ENCODE assay signal across 8 mouse cellular contexts in the genomic region with DNA sequence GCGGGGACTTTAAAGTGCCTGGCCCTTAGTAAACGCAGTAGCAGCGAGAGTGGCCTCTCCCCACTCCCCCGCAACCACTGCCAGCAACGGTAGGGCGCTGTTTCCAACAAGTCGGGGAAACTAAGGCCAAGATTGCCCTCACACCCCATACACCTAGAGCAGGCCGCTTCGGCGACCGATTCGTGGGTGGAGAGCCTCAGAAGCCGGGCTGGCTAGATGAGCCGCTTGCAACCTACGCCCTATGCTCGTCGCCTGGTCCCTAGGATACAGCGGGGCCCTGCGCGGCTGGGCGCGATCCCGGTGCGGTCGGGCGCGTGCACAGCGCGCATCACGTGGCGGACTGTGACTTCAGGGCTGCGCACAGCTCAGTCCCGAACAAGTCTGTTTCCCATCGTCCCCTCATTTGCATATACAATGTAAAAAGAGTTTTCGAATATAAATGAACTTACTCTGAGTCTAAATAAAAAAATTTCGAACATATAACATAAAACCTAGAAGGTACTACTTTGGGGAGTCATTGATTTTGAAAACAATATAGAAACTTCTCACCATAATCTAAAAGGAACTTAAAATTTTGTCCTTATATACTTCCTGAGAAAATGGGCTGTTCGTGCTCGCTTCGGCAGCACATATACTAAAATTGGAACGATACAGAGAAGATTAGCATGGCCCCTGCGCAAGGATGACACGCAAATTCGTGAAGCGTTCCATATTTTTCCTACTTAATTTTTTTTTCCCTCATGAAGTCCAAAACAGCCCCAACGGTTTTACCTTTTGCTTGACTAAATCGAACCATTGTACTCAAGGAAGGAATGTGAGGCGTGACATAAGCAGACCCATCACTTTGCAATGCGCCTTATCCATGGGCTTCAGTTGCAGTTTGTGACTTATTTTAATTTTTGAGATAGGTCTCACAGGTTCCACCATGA. TPM values are rescaled to one million over a fixed set of nuclear protein-coding genes. Genes with fewer than 3 reads are reported as not detected.
DNase-seq lines count a peak whose midpoint lies in the region; ATAC-seq and TF ChIP-seq lines count a peak whose summit lies in the region.

No protein-coding gene starts in this region.

- TF ChIP-seq EP300 in liver, postnatal 0 days (IDR thresholded peaks at IDR 0.05; ENCODE audit: low read depth), result peak; percentile 26; the same call in 1 of the 2 replicates

- peaks cover 66% of the 10 kb centered on the region for H3K4me1 ChIP-seq in E14TG2a.4 (replicated peaks; ENCODE audit: low read depth, low read length)
- peaks cover 14% of the 10 kb centered on the region; the same call in 1 of the 2 replicates for H3K4me1 ChIP-seq in forebrain, embryonic 14.5 days (ENCODE audit: control insufficient read depth, insufficient read depth, low read length)
- H3K4me1 ChIP-seq in liver, postnatal 0 days (ENCODE audit: insufficient read depth), result peaks cover 12% of the 10 kb centered on the region
- H3K4me1 ChIP-seq in neural tube, embryonic 13.5 days (replicated peaks), result peaks cover 56% of the 10 kb centered on the region

- peak overlapping the region; percentile 88 for H3K4me2 ChIP-seq in forebrain, embryonic 14.5 days (ENCODE audit: low read length)
- H3K4me2 ChIP-seq in liver, postnatal 0 days (ENCODE audit: low read depth, low read length), result peak overlapping the region; percentile 80
- H3K4me2 ChIP-seq in neural tube, embryonic 13.5 days, result peak overlapping the region; percentile 67

- H3K27me3 ChIP-seq in E14TG2a.4 (ENCODE audit: insufficient read depth, low read length), result peaks cover 86% of the 10 kb centered on the region
- H3K27me3 ChIP-seq in forebrain, embryonic 14.5 days (replicated peaks; ENCODE audit: control insufficient read depth, insufficient read depth, low read length), result peaks cover 39% of the 10 kb centered on the region
- peaks cover 47% of the 10 kb centered on the region for H3K27me3 ChIP-seq in liver, postnatal 0 days (ENCODE audit: insufficient read depth, low read length)
- H3K27me3 ChIP-seq in neural tube, embryonic 13.5 days, result peaks cover 53% of the 10 kb centered on the region

- H3K27ac ChIP-seq in forebrain, embryonic 14.5 days (ENCODE audit: low read depth, low read length), result peak overlapping the region; percentile 48; the same call in 1 of the 2 replicates
- H3K27ac ChIP-seq in liver, postnatal 0 days (ENCODE audit: low read depth), result peak overlapping the region; percentile 77
- peak overlapping the region; percentile 87 for H3K27ac ChIP-seq in neural tube, embryonic 13.5 days (replicated peaks)

- peak; percentile 99 for ATAC-seq in forebrain, embryonic 14.5 days
- peak; percentile 99 for ATAC-seq in liver, postnatal 0 days
- peak; percentile 97 for ATAC-seq in neural tube, embryonic 13.5 days (ENCODE audit: low read depth)

- H3K4me3 ChIP-seq in E14TG2a.4 (replicated peaks; ENCODE audit: low read length), result peak overlapping the region; percentile 86
- H3K4me3 ChIP-seq in forebrain, embryonic 14.5 days (ENCODE audit: low read depth, low read length), result peak overlapping the region; percentile 52
- H3K4me3 ChIP-seq in liver, postnatal 0 days (ENCODE audit: low read depth, low read length), result peak overlapping the region; percentile 55
- H3K4me3 ChIP-seq in neural tube, embryonic 13.5 days, result peak overlapping the region; percentile 60

- peak overlapping the region; percentile 59 for H3K9ac ChIP-seq in forebrain, embryonic 14.5 days (ENCODE audit: low read length)
- H3K9ac ChIP-seq in liver, postnatal 0 days (replicated peaks), result peak overlapping the region; percentile 66
- H3K9ac ChIP-seq in neural tube, embryonic 13.5 days, result peak overlapping the region; percentile 79

- WGBS in forebrain, embryonic 14.5 days, result 1% methylated on average over 48 of the region's 48 CpGs
- 1% methylated on average over 48 of the region's 48 CpGs for WGBS in liver, postnatal 0 days (ENCODE audit: insufficient replicate concordance)
- WGBS in neural tube, embryonic 13.5 days, result under 1% methylated on average over 48 of the region's 48 CpGs

- no peaks in the 10 kb centered on the region for H3K36me3 ChIP-seq in E14TG2a.4 (ENCODE audit: insufficient read depth, low read length)
- no peaks in the 10 kb centered on the region for H3K36me3 ChIP-seq in forebrain, embryonic 14.5 days (ENCODE audit: control insufficient read depth, insufficient read depth, low read length)
- H3K36me3 ChIP-seq in liver, postnatal 0 days (replicated peaks; ENCODE audit: insufficient read depth, low read length), result no peaks in the 10 kb centered on the region
- no peaks in the 10 kb centered on the region for H3K36me3 ChIP-seq in neural tube, embryonic 13.5 days

- DNase-seq in c-Kit-positive CD71-positive TER-119-negative erythroid progenitor cells, embryonic 14.5 days (ENCODE audit: low read depth), result peak; percentile 78
- DNase-seq in forebrain, embryonic 14.5 days (ENCODE audit: low spot score), result peak; percentile 96
- DNase-seq in heart, postnatal 14 days, result peak; percentile 94 to 95
- DNase-seq in layer of hippocampus, adult 11-12 months (ENCODE audit: low spot score), result peak; percentile 95
- DNase-seq in liver, postnatal 0 days, result peak; percentile 92
- peak; percentile 89 for DNase-seq in telencephalon, adult 2 months (ENCODE audit: low read depth, low spot score)

- intact Hi-C loops in heart, postnatal 14 days (cut with DNase I), result no loop called here

- H3K9me3 ChIP-seq in E14TG2a.4 (ENCODE audit: low read length), result no peaks in the 10 kb centered on the region
- H3K9me3 ChIP-seq in forebrain, embryonic 14.5 days (replicated peaks; ENCODE audit: control insufficient read depth, low read length), result no peaks in the 10 kb centered on the region
- no peaks in the 10 kb centered on the region for H3K9me3 ChIP-seq in liver, postnatal 0 days (ENCODE audit: low read length)
- H3K9me3 ChIP-seq in neural tube, embryonic 13.5 days, result no peaks in the 10 kb centered on the region

- no peak for TF ChIP-seq CTCF in E14TG2a.4 (conservative IDR thresholded peaks at IDR 0.05; ENCODE audit: low read length)
- no peak for TF ChIP-seq CTCF in liver, postnatal 0 days (IDR thresholded peaks at IDR 0.05; ENCODE audit: low read depth)

RNA-seq across cellular contexts. Expression of gene Skor1, which starts 15.8 kb away (rescaled TPM):
- polyA plus RNA-seq in forebrain, embryonic 14.5 days (2014; fragmentation: Nextera tagmentation; extraction: Ambion mirVana), result 0.27 and 0.30 TPM in 2 replicates
- total RNA-seq in heart, postnatal 14 days (2021), result not detected
- not detected in 2 replicates for polyA plus RNA-seq in liver, postnatal 0 days (2015; fragmentation: Nextera tagmentation; extraction: Ambion mirVana)
- polyA plus RNA-seq in neural tube, embryonic 13.5 days (2015; fragmentation: Nextera tagmentation; extraction: Ambion mirVana), result 25.4 and 27.9 TPM in 2 replicates

Comparison
In these comparisons a context has a peak if more than half of its experiments do, and no peak if none do; other contexts are left out.
1. Peak in every context shown above with its lines: DNase-seq, ATAC-seq, H3K4me3 ChIP-seq and H3K27ac ChIP-seq.
2. RNA of gene Skor1, which starts 15.8 kb away (polyA plus RNA-seq): 25.4 to 27.9 TPM in neural tube, embryonic 13.5 days; 0.27 to 0.30 TPM in forebrain, embryonic 14.5 days and not detected in liver, postnatal 0 days; every median in the first group is over 10 times any median in the second.